Comparison of ENCODE assay signal across 1 mouse cellular context in genomic region chr11:85529531-85530285, GRCm38 (mm10).
TF ChIP-seq lines count a peak whose summit lies in the region.

No protein-coding gene starts in this region.

TF ChIP-seq in MEL, 35 proteins besides CTCF, POLR2A, EP300 and RAD21 (continued from another document):
- TF ChIP-seq MAFK (IDR thresholded peaks at IDR 0.05; ENCODE audit: borderline replicate concordance, low read depth, low read length) (no peak), ETS1 (IDR thresholded peaks at IDR 0.05; ENCODE audit: low read depth, low read length) (peak; percentile 81), MYC (IDR thresholded peaks at IDR 0.05; ENCODE audit: low read depth, low read length) (0 out of 2 replicates have a peak, but pooled peaks have one; percentile 43), POLR2AphosphoS5 (IDR thresholded peaks at IDR 0.05; ENCODE audit: borderline replicate concordance, low read depth, low read length) (no peak), SIN3A (IDR thresholded peaks at IDR 0.05; ENCODE audit: low read length) (peak; percentile 47; the same call in 1 of the 2 replicates)
